Mouse (Mus musculus): ENCODE measurements at regions not wholly inside any gene's neighbourhood (a gene's known extent, or its start where the extent isn't known, plus 50 kb on each side); places are given as distances from the start of the nearest gene placed in this dataset.

DNA sequence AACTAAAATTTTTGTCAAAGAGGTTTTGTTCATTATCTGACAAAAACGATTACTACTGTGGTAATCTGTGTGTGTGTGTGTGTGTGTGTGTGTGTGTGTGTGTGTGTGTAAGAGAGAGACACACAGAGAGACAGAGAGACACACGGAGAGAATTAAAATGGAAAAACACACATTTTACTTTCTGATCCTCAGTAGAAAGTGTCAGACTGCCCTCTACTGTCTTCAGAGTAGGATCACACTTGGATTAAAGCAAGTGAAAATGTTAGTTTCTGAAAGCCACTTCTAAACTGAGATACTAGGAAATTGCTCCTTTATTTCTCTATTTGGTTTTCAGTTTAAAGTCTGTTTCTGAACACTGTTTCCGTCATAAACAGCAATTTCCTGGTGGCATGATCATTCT is 57.3 kb upstream of the Cylc1 start:
- ATAC-seq (ENCODE audit: low TSS enrichment), result peak; percentile 83

Measured in frontal cortex, adult (tissue).